Mouse (Mus musculus): Measurements from ENCODE around the gene Smyd3.

- TF ChIP-seq POLR2A (IDR thresholded peaks at IDR 0.05; ENCODE audit: extremely low read depth, insufficient read depth, low read length) (no peak), CTCF (IDR thresholded peaks at IDR 0.05; ENCODE audit: low read depth, low read length) (no peak)
Measured at GRCm38 (mm10) chr1:178994263-178994662, 523.6 kb downstream of the Smyd3 start.

All from liver, adult 2 months (tissue).